ENCODE assay signal across 23 mouse cellular contexts in genomic region chrX:14840420-14840757, GRCm38 (mm10).
DNase-seq lines count a peak whose midpoint lies in the region; ATAC-seq lines count a peak whose summit lies in the region.
"Had no signal": no experiment of that assay in that cellular context is flagged by ENCODE, and none has a peak within 500 bp of the region (broad histone marks: within the 10 kb centered on the region; RNA-seq: fewer than 3 reads in every experiment).

No protein-coding gene starts in this region.

- WGBS in forebrain, embryonic 10.5 days: 68% methylated on average over 7 of the region's 7 CpGs
- 74% methylated on average over 7 of the region's 7 CpGs for WGBS in forebrain, embryonic 11.5 days
- WGBS in midbrain, embryonic 11.5 days: 73% methylated on average over 7 of the region's 7 CpGs
- 67% methylated on average over 7 of the region's 7 CpGs for WGBS in midbrain, embryonic 10.5 days
- WGBS in neural tube, embryonic 13.5 days: 67% methylated on average over 7 of the region's 7 CpGs
- WGBS in neural tube, embryonic 15.5 days: 75% methylated on average over 7 of the region's 7 CpGs

- no peaks in the 10 kb centered on the region for H3K9me3 ChIP-seq in forebrain, embryonic 10.5 days
- H3K9me3 ChIP-seq in forebrain, embryonic 11.5 days (ENCODE audit: control insufficient read depth, low read length): no peaks in the 10 kb centered on the region
- no peaks in the 10 kb centered on the region for H3K9me3 ChIP-seq in midbrain, embryonic 11.5 days (ENCODE audit: control insufficient read depth, low read length)
- H3K9me3 ChIP-seq in midbrain, embryonic 10.5 days (replicated peaks): no peaks in the 10 kb centered on the region
- H3K9me3 ChIP-seq in neural tube, embryonic 13.5 days: no peaks in the 10 kb centered on the region
- no peaks in the 10 kb centered on the region for H3K9me3 ChIP-seq in neural tube, embryonic 15.5 days (replicated peaks)
- H3K9me3 ChIP-seq: forebrain, embryonic 15.5 days; G1E had no signal

- no peaks in the 10 kb centered on the region for H3K36me3 ChIP-seq in forebrain, embryonic 10.5 days (replicated peaks)
- H3K36me3 ChIP-seq in forebrain, embryonic 11.5 days (ENCODE audit: control insufficient read depth, insufficient read depth, low read length): no peaks in the 10 kb centered on the region
- no peaks in the 10 kb centered on the region for H3K36me3 ChIP-seq in midbrain, embryonic 11.5 days (ENCODE audit: control insufficient read depth, insufficient read depth, low read length)
- no peaks in the 10 kb centered on the region for H3K36me3 ChIP-seq in midbrain, embryonic 10.5 days
- no peaks in the 10 kb centered on the region for H3K36me3 ChIP-seq in neural tube, embryonic 13.5 days
- H3K36me3 ChIP-seq in neural tube, embryonic 15.5 days: no peaks in the 10 kb centered on the region
- H3K36me3 ChIP-seq: forebrain, embryonic 15.5 days; G1E had no signal

- H3K27ac ChIP-seq in forebrain, embryonic 10.5 days: peak overlapping the region; percentile 40; the same call in 1 of the 2 replicates
- no peak overlapping the region for H3K27ac ChIP-seq in forebrain, embryonic 11.5 days (ENCODE audit: low read depth, low read length)
- H3K27ac ChIP-seq in midbrain, embryonic 11.5 days (ENCODE audit: low read depth, low read length): no peak overlapping the region
- no peak overlapping the region for H3K27ac ChIP-seq in midbrain, embryonic 10.5 days (replicated peaks)
- H3K27ac ChIP-seq in neural tube, embryonic 13.5 days (replicated peaks): no peak overlapping the region
- H3K27ac ChIP-seq in neural tube, embryonic 15.5 days (replicated peaks): no peak overlapping the region
- H3K27ac ChIP-seq: forebrain, embryonic 15.5 days; liver, embryonic 14.5 days; macrophage; stomach, postnatal 0 days had no signal

- no peak overlapping the region for H3K9ac ChIP-seq in forebrain, embryonic 11.5 days (ENCODE audit: low read length)
- H3K9ac ChIP-seq in midbrain, embryonic 11.5 days (ENCODE audit: low read length): no peak overlapping the region
- H3K9ac ChIP-seq in neural tube, embryonic 13.5 days: no peak overlapping the region
- no peak overlapping the region for H3K9ac ChIP-seq in neural tube, embryonic 15.5 days (replicated peaks)
- H3K9ac ChIP-seq: forebrain, embryonic 15.5 days; liver, embryonic 14.5 days had no signal

- H3K4me1 ChIP-seq in forebrain, embryonic 10.5 days: peaks cover 11% of the 10 kb centered on the region
- H3K4me1 ChIP-seq in forebrain, embryonic 11.5 days (replicated peaks; ENCODE audit: control insufficient read depth, insufficient read depth, low read length): no peaks in the 10 kb centered on the region
- H3K4me1 ChIP-seq in midbrain, embryonic 11.5 days (ENCODE audit: control insufficient read depth, insufficient read depth, low read length): no peaks in the 10 kb centered on the region
- peaks cover 12% of the 10 kb centered on the region for H3K4me1 ChIP-seq in midbrain, embryonic 10.5 days
- no peaks in the 10 kb centered on the region for H3K4me1 ChIP-seq in neural tube, embryonic 13.5 days (replicated peaks)
- H3K4me1 ChIP-seq in neural tube, embryonic 15.5 days: no peaks in the 10 kb centered on the region
- H3K4me1 ChIP-seq: forebrain, embryonic 15.5 days had no signal

- intact Hi-C loops in heart, postnatal 14 days (cut with DNase I): no loop called here

- no peak overlapping the region for H3K4me3 ChIP-seq in forebrain, embryonic 10.5 days
- no peak overlapping the region for H3K4me3 ChIP-seq in forebrain, embryonic 11.5 days (ENCODE audit: low read depth, low read length)
- H3K4me3 ChIP-seq in midbrain, embryonic 11.5 days (ENCODE audit: low read depth, low read length): no peak overlapping the region
- no peak overlapping the region for H3K4me3 ChIP-seq in midbrain, embryonic 10.5 days
- H3K4me3 ChIP-seq in neural tube, embryonic 13.5 days: no peak overlapping the region
- H3K4me3 ChIP-seq in neural tube, embryonic 15.5 days (replicated peaks): no peak overlapping the region
- H3K4me3 ChIP-seq: forebrain, embryonic 15.5 days had no signal

- no peak for ATAC-seq in forebrain, embryonic 11.5 days (replicated peaks; ENCODE audit: low FRiP score)
- peak; percentile 52; the same call in 1 of the 2 replicates for ATAC-seq in midbrain, embryonic 11.5 days (ENCODE audit: low FRiP score)
- peak; percentile 56; the same call in 1 of the 2 replicates for ATAC-seq in neural tube, embryonic 13.5 days (ENCODE audit: low read depth)
- no peak for ATAC-seq in neural tube, embryonic 15.5 days (ENCODE audit: low FRiP score)
- ATAC-seq: intestine, postnatal 0 days had no signal

- no peak overlapping the region for H3K4me2 ChIP-seq in forebrain, embryonic 11.5 days (ENCODE audit: low read depth, low read length, severe bottlenecking)
- no peak overlapping the region for H3K4me2 ChIP-seq in midbrain, embryonic 11.5 days
- no peak overlapping the region for H3K4me2 ChIP-seq in neural tube, embryonic 13.5 days
- H3K4me2 ChIP-seq in neural tube, embryonic 15.5 days: no peak overlapping the region
- H3K4me2 ChIP-seq: forebrain, embryonic 15.5 days had no signal

- no peak for DNase-seq in forebrain, embryonic 10.5 days (ENCODE audit: extremely low spot score, low spot score)
- DNase-seq in forebrain, embryonic 11.5 days (ENCODE audit: low spot score): no peak
- no peak for DNase-seq in midbrain, embryonic 11.5 days (ENCODE audit: low spot score, missing footprints)
- no peak for DNase-seq in midbrain, embryonic 10.5 days (ENCODE audit: low spot score)
- DNase-seq in heart, postnatal 14 days: no peak
- DNase-seq: adrenal gland, adult 8-10 months; kidney, adult 9 months; kidney, postnatal 14 days; layer of hippocampus, adult 9-11 months; liver; lung, adult 2 months; lung, postnatal 10 days; right cerebral cortex, adult 18-20 months; thymus, adult 18-20 months; thymus, postnatal 25 days had no signal

- no peaks in the 10 kb centered on the region for H3K27me3 ChIP-seq in forebrain, embryonic 10.5 days (ENCODE audit: poor library complexity, severe bottlenecking)
- H3K27me3 ChIP-seq in forebrain, embryonic 11.5 days (ENCODE audit: control insufficient read depth, insufficient read depth, low read length): no peaks in the 10 kb centered on the region
- H3K27me3 ChIP-seq in midbrain, embryonic 11.5 days (ENCODE audit: control insufficient read depth, insufficient read depth, low read length): no peaks in the 10 kb centered on the region
- H3K27me3 ChIP-seq in midbrain, embryonic 10.5 days (ENCODE audit: low read depth, poor library complexity, severe bottlenecking): no peaks in the 10 kb centered on the region
- no peaks in the 10 kb centered on the region for H3K27me3 ChIP-seq in neural tube, embryonic 13.5 days
- H3K27me3 ChIP-seq in neural tube, embryonic 15.5 days (replicated peaks): no peaks in the 10 kb centered on the region
- H3K27me3 ChIP-seq: forebrain, embryonic 15.5 days had no signal

Comparison
In these comparisons a context has a peak if more than half of its experiments do, and no peak if none do; other contexts are left out.
1. ATAC-seq: peak in midbrain, embryonic 11.5 days (single experiment) and neural tube, embryonic 13.5 days (single experiment); none in forebrain, embryonic 11.5 days (single experiment) and neural tube, embryonic 15.5 days (single experiment).